Mouse (Mus musculus) neural tube, embryonic 14.5 days (tissue): ENCODE results near the gene Mag. TPM values are rescaled to one million over a fixed set of nuclear protein-coding genes. Genes with fewer than 3 reads are reported as not detected.
A peak's percentile ranks its signal among the peaks of the same experiment; 100 is the strongest.

ENCODE experiments used
- ATAC-seq: fragments of 200-750 bp; cut with Nextera tagmentation; 2 replicates; pipeline ENCODE4 v1.8.0; 2017; ENCODE audit warnings: low read depth, mild to moderate bottlenecking, moderate TSS enrichment, moderate library complexity
- H3K27ac ChIP-seq: fragments of 300-500 bp; sonication (generic); 2 replicates; pipeline ENCODE4 v1.5.1; 2014; ENCODE audit warnings: low read depth, mild to moderate bottlenecking, control low read depth, low read length, moderate library complexity, mixed read lengths
- H3K27me3 ChIP-seq: fragments of 300-500 bp; sonication (generic); 2 replicates; pipeline ENCODE4 v1.6.1; 2014; ENCODE audit warnings: low read length; ENCODE audit not compliant: control insufficient read depth, insufficient read depth
- H3K36me3 ChIP-seq: fragments of 300-500 bp; sonication (generic); 2 replicates; pipeline ENCODE4 v1.6.1; 2014; ENCODE audit warnings: low read length, mixed read lengths; ENCODE audit not compliant: control insufficient read depth, insufficient read depth
- H3K4me1 ChIP-seq: fragments of 300-500 bp; sonication (generic); 2 replicates; pipeline ENCODE4 v1.6.1; 2014; ENCODE audit warnings: low read length; ENCODE audit not compliant: control insufficient read depth, insufficient read depth
- H3K4me2 ChIP-seq: fragments of 300-500 bp; sonication (generic); 2 replicates; pipeline ENCODE4 v1.6.1; 2014; ENCODE audit warnings: mild to moderate bottlenecking, low read depth, low read length, control low read depth
- H3K4me3 ChIP-seq: fragments of 300-500 bp; sonication (generic); 2 replicates; pipeline ENCODE4 v1.5.1; 2014; ENCODE audit warnings: low read depth, low read length, control low read depth, mixed read lengths
- H3K9ac ChIP-seq: fragments of 300-500 bp; sonication (generic); replicated peaks from 2 replicates; pipeline ENCODE4 v1.6.1; 2014; ENCODE audit warnings: low read depth, mild to moderate bottlenecking, control low read depth, low read length, mixed read lengths
- H3K9me3 ChIP-seq: fragments of 300-500 bp; sonication (generic); 2 replicates; pipeline ENCODE4 v1.6.1; 2016; ENCODE audit warnings: low read length; ENCODE audit not compliant: control insufficient read depth
- WGBS: fragments of 180-500 bp; shearing (Covaris S2); extraction: QIAGEN DNeasy Blood & Tissue Kit; methylation state at CpG from one replicate; pipeline ENCODE4 v1.1.7; 2014; 5-methylcytosine and 5-hydroxymethylcytosine counted together
- polyA plus RNA-seq: library from polyadenylated mRNA; unstranded; fragments of >200 nt; fragmentation: Nextera tagmentation; extraction: Ambion mirVana; gene quantifications from 2 replicates; pipeline ENCODE4 v1.2.1, GENCODE M21; 2014

Gene Mag
- polyA plus RNA-seq, 1 experiment from 2014 or later = 2.4 TPM

- WGBS = 72% methylated on average over 2 of the region's 2 CpGs
- ATAC-seq = no peak
- no peaks in the 10 kb centered on the region for H3K9me3 ChIP-seq
- no peaks in the 10 kb centered on the region for H3K36me3 ChIP-seq
- H3K27me3 ChIP-seq = no peaks in the 10 kb centered on the region
- no peak overlapping the region for H3K4me2 ChIP-seq
- no peak overlapping the region for H3K9ac ChIP-seq
- H3K4me3 ChIP-seq = no peak overlapping the region
- H3K4me1 ChIP-seq = no peaks in the 10 kb centered on the region
- H3K27ac ChIP-seq = no peak overlapping the region
Observed at GRCm38 (mm10) chr7:30890681-30891080, 24.0 kb downstream of the Mag start.

GRCm38 (mm10) chr7:30888786-30889185 lies 25.9 kb downstream of the Mag start:
- Histone ChIP-seq H3K9me3 (no peaks in the 10 kb centered on the region), H3K27me3 (no peaks in the 10 kb centered on the region), H3K4me2 (no peak overlapping the region), H3K4me1 (no peaks in the 10 kb centered on the region), H3K27ac (no peak overlapping the region), H3K4me3 (no peak overlapping the region), H3K36me3 (no peaks in the 10 kb centered on the region), H3K9ac (no peak overlapping the region)
- no peak for ATAC-seq
- WGBS = 87% methylated on average over 7 of the region's 7 CpGs

GRCm38 (mm10) chr7:30887568-30888188 lies 27.0 kb downstream of the Mag start:
- 84% methylated on average over 14 of the region's 14 CpGs for whole genome bisulfite sequencing
- Histone ChIP-seq H3K9me3 (no peaks in the 10 kb centered on the region), H3K9ac (no peak overlapping the region), H3K27me3 (no peaks in the 10 kb centered on the region), H3K4me1 (no peaks in the 10 kb centered on the region), H3K27ac (no peak overlapping the region), H3K36me3 (no peaks in the 10 kb centered on the region), H3K4me3 (no peak overlapping the region), H3K4me2 (no peak overlapping the region)
- ATAC-seq = no peak

- Histone ChIP-seq H3K27me3 (no peaks in the 10 kb centered on the region), H3K27ac (no peak overlapping the region), H3K4me1 (no peaks in the 10 kb centered on the region), H3K4me2 (no peak overlapping the region), H3K9ac (no peak overlapping the region), H3K36me3 (no peaks in the 10 kb centered on the region), H3K4me3 (no peak overlapping the region), H3K9me3 (no peaks in the 10 kb centered on the region)
- no peak for ATAC-seq
- 92% methylated on average over 4 of the region's 4 CpGs for WGBS
Observed at GRCm38 (mm10) chr7:30886852-30887251, 27.8 kb downstream of the Mag start.

GRCm38 (mm10) chr7:30884047-30884446 lies 30.6 kb downstream of the Mag start:
- Histone ChIP-seq H3K4me3 (no peak overlapping the region), H3K36me3 (no peaks in the 10 kb centered on the region)
- no peak for ATAC-seq

GRCm38 (mm10) chr7:30881367-30881766 lies 33.3 kb downstream of the Mag start:
- no peak overlapping the region for H3K4me3 ChIP-seq
- no peak for ATAC-seq
- H3K27ac ChIP-seq = no peak overlapping the region
- H3K27me3 ChIP-seq = no peaks in the 10 kb centered on the region
- WGBS = 91% methylated on average over 3 of the region's 3 CpGs
- H3K4me2 ChIP-seq = no peak overlapping the region
- no peak overlapping the region for H3K9ac ChIP-seq
- H3K4me1 ChIP-seq = no peaks in the 10 kb centered on the region
- no peaks in the 10 kb centered on the region for H3K36me3 ChIP-seq
- H3K9me3 ChIP-seq = no peaks in the 10 kb centered on the region

More at GRCm38 (mm10) chr7:30884047-30884446, 30.6 kb downstream of the Mag start:
- no peak overlapping the region for H3K9ac ChIP-seq
- H3K4me2 ChIP-seq = no peak overlapping the region
- H3K4me1 ChIP-seq = no peaks in the 10 kb centered on the region
- no peak overlapping the region for H3K27ac ChIP-seq
- no peaks in the 10 kb centered on the region for H3K27me3 ChIP-seq
- no peaks in the 10 kb centered on the region for H3K9me3 ChIP-seq

- Histone ChIP-seq H3K9me3 (no peaks in the 10 kb centered on the region), H3K9ac (no peak within 1 kb of the TSS), H3K27me3 (no peaks in the 10 kb centered on the region), H3K27ac (no peak within 1 kb of the TSS), H3K4me2 (no peak within 1 kb of the TSS), H3K36me3 (no peaks in the 10 kb centered on the region), H3K4me3 (no peak within 1 kb of the TSS), H3K4me1 (no peaks in the 10 kb centered on the region)
- 80% methylated on average over 7 of the region's 7 CpGs for whole genome bisulfite sequencing
- no peak for ATAC-seq
Observed at GRCm38 (mm10) chr7:30880176-30880575, 34.5 kb downstream of the Mag start, which contains the start of gene Cd22. Gene Cd22, minus strand, starts transcription at chr7:30880342.

- no peak overlapping the region for H3K4me2 ChIP-seq
- no peaks in the 10 kb centered on the region for H3K9me3 ChIP-seq
- H3K36me3 ChIP-seq = no peaks in the 10 kb centered on the region
- ATAC-seq = no peak
- no peak overlapping the region for H3K9ac ChIP-seq
- H3K27ac ChIP-seq = no peak overlapping the region
- 78% methylated on average over 6 of the region's 6 CpGs for WGBS
- no peaks in the 10 kb centered on the region for H3K4me1 ChIP-seq
- no peak overlapping the region for H3K4me3 ChIP-seq
- no peaks in the 10 kb centered on the region for H3K27me3 ChIP-seq
Observed at GRCm38 (mm10) chr7:30878950-30879349, 35.7 kb downstream of the Mag start.

GRCm38 (mm10) chr7:30873083-30873482 lies 41.6 kb downstream of the Mag start:
- no peaks in the 10 kb centered on the region for H3K4me1 ChIP-seq
- H3K9me3 ChIP-seq = no peaks in the 10 kb centered on the region
- H3K27me3 ChIP-seq = no peaks in the 10 kb centered on the region; the same call in 1 of the 2 replicates
- no peak for ATAC-seq
- no peaks in the 10 kb centered on the region for H3K36me3 ChIP-seq
- no peak overlapping the region for H3K27ac ChIP-seq
- H3K4me2 ChIP-seq = peak overlapping the region; percentile 29
- H3K4me3 ChIP-seq = no peak overlapping the region
- WGBS = 18% methylated on average over 15 of the region's 15 CpGs
- no peak overlapping the region for H3K9ac ChIP-seq
